Mouse (Mus musculus) midbrain, embryonic 16.5 days (tissue): ENCODE data around the gene Dnm1. TPM values are rescaled to one million over a fixed set of nuclear protein-coding genes. Genes with fewer than 3 reads are reported as not detected.
A peak's percentile ranks its signal among the peaks of the same experiment; 100 is the strongest.

ENCODE experiments used
- ATAC-seq: fragments of 200-750 bp; cut with Nextera tagmentation; 2 replicates; pipeline ENCODE4 v1.8.0; 2017; ENCODE audit warnings: moderate TSS enrichment
- H3K27ac ChIP-seq: fragments of 300-500 bp; sonication (generic); 2 replicates; pipeline ENCODE4 v1.5.1; 2014; ENCODE audit warnings: mild to moderate bottlenecking, low read length, mixed read lengths
- H3K27me3 ChIP-seq: fragments of 300-500 bp; sonication (generic); 2 replicates; pipeline ENCODE4 v1.6.1; 2014; ENCODE audit warnings: low read depth, low read length, mixed read lengths; ENCODE audit not compliant: control insufficient read depth, insufficient read depth
- H3K36me3 ChIP-seq: fragments of 300-500 bp; sonication (generic); 2 replicates; pipeline ENCODE4 v1.6.1; 2014; ENCODE audit warnings: mild to moderate bottlenecking, low read length, moderate library complexity, mixed read lengths; ENCODE audit not compliant: control insufficient read depth, insufficient read depth
- H3K4me1 ChIP-seq: fragments of 300-500 bp; sonication (generic); 2 replicates; pipeline ENCODE4 v1.6.1; 2014; ENCODE audit warnings: mild to moderate bottlenecking, low read length, mixed read lengths; ENCODE audit not compliant: control insufficient read depth, insufficient read depth
- H3K4me2 ChIP-seq: fragments of 300-500 bp; sonication (generic); 2 replicates; pipeline ENCODE4 v1.6.1; 2014; ENCODE audit warnings: mild to moderate bottlenecking, low read length, mixed read lengths
- H3K4me3 ChIP-seq: fragments of 300-500 bp; sonication (generic); 2 replicates; pipeline ENCODE4 v1.5.1; 2014; ENCODE audit warnings: low read depth, mild to moderate bottlenecking, low read length, moderate library complexity, mixed read lengths
- H3K9ac ChIP-seq: fragments of 300-500 bp; sonication (generic); 2 replicates; pipeline ENCODE4 v1.6.1; 2014; ENCODE audit warnings: low read depth, low read length, mixed read lengths
- H3K9me3 ChIP-seq: fragments of 300-500 bp; sonication (generic); replicated peaks from 2 replicates; pipeline ENCODE4 v1.6.1; 2014; ENCODE audit warnings: mild to moderate bottlenecking, low read length, mixed read lengths; ENCODE audit not compliant: control insufficient read depth, poor library complexity, severe bottlenecking
- WGBS: fragments of 180-500 bp; shearing (Covaris S2); extraction: QIAGEN DNeasy Blood & Tissue Kit; methylation state at CpG from one replicate; pipeline ENCODE4 v1.1.7; 2014; 5-methylcytosine and 5-hydroxymethylcytosine counted together
- polyA plus RNA-seq: library from polyadenylated mRNA; unstranded; fragments of >200 nt; fragmentation: Nextera tagmentation; extraction: Ambion mirVana; gene quantifications from 2 replicates; pipeline ENCODE4 v1.2.1, GENCODE M21; 2015

Dnm1 gene
- polyA plus RNA-seq, 1 experiment from 2014 or later, result 66.3 TPM

DNA sequence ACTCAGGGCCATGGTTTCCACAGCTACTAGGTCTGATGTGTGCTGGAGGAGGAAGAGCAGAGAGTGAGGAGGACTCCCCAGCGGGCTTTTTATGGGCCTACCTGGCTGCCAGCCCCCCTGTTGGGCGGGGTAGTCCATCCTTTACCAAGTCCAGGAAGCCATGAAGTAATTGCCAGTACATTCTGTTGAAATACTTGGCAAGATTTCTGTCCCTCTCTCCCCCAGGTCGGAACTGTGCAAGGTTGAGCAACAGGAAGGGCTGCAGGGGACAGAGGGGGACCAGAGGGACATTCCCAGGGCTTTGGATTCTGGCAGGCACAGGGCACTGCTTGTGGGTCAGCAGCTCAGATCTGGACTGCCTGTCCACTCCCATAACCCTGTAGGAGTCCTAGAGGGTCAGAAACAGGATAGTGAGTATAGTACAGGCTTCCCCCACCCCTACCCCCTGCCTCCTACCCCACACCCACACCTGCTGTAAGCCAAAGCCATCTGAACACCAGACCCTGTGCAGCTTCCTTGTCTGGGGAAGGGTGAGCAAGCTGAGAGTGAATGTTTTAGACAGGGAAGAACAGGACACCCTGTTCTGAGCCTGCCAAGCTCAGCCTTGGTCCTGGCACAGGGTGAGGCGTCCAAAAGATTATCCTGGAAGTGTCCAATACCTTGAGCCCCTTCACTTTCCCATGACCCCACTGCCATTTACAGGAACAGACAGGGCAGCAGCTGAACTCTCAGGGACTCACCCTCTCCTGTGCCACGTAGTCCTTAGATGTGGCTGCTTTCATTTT lies 34.8 kb upstream of the Dnm1 start, which contains the start of gene Lcn2:
Gene Lcn2 (minus strand): TSS at position 547 of the 785 bp plus-strand sequence.
- Histone ChIP-seq H3K4me3 (no peak within 1 kb of the TSS), H3K4me2 (no peak within 1 kb of the TSS), H3K36me3 (no peaks in the 10 kb centered on the region), H3K27ac (no peak within 1 kb of the TSS), H3K27me3 (no peaks in the 10 kb centered on the region), H3K9ac (no peak within 1 kb of the TSS), H3K9me3 (no peaks in the 10 kb centered on the region), H3K4me1 (no peaks in the 10 kb centered on the region)
- no peak for ATAC-seq
- WGBS, result 60% methylated on average over 5 of the region's 5 CpGs

DNA sequence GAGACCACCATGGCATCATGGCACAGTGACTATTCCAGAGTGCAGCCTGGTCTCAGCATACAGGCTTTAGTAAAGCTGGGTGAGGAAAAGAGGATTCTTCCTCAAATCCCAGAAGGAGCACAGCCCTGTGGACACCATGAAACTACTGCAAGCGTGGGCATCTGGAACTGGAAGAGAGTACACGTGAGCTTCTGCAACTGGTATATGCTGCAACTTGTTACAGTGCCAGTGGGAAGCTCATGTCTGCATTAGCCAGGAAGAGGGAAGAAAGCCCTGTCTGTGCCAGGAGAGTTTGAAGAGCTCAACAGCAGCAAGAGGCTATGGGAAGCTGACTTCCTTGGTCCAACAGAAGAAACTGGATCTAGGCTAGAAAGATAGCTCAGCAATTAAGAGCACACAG lies 29.6 kb upstream of the Dnm1 start:
- no peaks in the 10 kb centered on the region for H3K27me3 ChIP-seq
- H3K4me3 ChIP-seq, result no peak overlapping the region
- 80% methylated on average over 2 of the region's 2 CpGs for WGBS
- H3K9ac ChIP-seq, result no peak overlapping the region
- H3K27ac ChIP-seq, result no peak overlapping the region
- ATAC-seq, result no peak
- peaks cover 14% of the 10 kb centered on the region for H3K36me3 ChIP-seq
- H3K4me2 ChIP-seq, result no peak overlapping the region
- H3K9me3 ChIP-seq, result no peaks in the 10 kb centered on the region
- H3K4me1 ChIP-seq, result peaks cover 10% of the 10 kb centered on the region

DNA sequence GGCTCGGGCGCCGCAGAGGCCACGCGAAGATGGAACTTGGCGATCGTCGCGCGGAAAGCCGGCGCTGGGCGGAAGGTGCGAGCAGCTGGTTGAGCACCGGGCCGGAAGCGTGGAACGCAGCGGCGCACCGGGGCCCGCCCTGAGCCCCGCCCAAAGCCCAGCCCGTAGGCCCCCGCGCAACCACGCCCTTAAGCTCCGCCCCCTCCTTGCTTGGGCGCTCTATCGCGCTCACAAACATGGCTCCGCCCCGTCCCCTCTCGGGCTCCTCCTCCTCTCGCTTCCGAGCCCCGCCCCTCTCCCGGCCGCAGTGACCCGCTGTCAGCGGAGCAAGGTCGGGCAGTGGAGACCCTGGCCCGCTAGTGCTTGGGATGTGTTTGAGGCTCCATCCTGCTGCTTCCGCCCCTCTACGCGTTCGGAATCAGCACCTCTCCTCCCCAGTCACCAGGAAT lies 28.7 kb upstream of the Dnm1 start, which contains the start of gene 1110008P14Rik:
Gene 1110008P14Rik (minus strand): TSS at position 164 of the 449 bp plus-strand sequence.
- 0% methylated on average over 39 of the region's 47 CpGs for WGBS
- Histone ChIP-seq H3K4me2 (peak within 1 kb of the TSS; percentile 97), H3K27me3 (no peaks in the 10 kb centered on the region), H3K9me3 (no peaks in the 10 kb centered on the region), H3K4me3 (peak within 1 kb of the TSS; percentile 75), H3K27ac (peak within 1 kb of the TSS; percentile 60), H3K4me1 (peaks cover 10% of the 10 kb centered on the region), H3K36me3 (peaks cover 20% of the 10 kb centered on the region), H3K9ac (peak within 1 kb of the TSS; percentile 84)
- peak; percentile 87 for ATAC-seq

DNA sequence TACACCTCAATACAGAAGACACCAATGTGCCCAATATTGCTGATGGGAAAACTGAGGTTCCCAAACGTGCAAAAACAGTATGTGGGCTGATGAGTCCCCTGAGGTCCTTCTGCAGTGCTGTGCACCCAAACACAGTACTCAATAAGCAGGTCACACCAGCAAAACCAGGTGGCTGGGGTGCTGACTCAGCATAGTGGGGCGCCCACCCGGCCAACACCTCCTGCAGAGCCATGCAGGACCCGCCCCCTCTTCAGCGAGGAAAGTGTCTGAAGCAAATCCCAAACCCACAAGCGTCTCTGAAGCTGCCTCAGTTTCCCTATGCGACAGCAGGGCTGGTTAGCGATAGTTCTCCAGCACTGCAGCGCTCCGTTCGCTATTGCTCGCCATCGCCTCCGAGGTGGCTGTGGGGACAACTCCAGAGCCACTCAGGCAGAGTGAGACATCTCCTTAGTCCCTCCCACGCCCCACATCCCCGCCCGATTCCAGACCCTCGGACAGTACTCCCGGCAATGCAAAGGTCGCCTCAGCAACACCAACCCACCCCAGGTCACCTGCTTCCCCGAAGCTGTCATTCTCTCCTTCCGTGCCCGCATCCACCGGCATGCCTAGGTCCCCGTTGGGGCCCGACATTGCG lies 28.1 kb upstream of the Dnm1 start:
- H3K4me3 ChIP-seq, result peak overlapping the region; percentile 75
- WGBS, result under 1% methylated on average over 27 of the region's 27 CpGs
- no peaks in the 10 kb centered on the region for H3K9me3 ChIP-seq
- no peaks in the 10 kb centered on the region for H3K27me3 ChIP-seq
- ATAC-seq, result peak; percentile 70
- peaks cover 24% of the 10 kb centered on the region for H3K36me3 ChIP-seq
- peak overlapping the region; percentile 97 for H3K4me2 ChIP-seq
- H3K9ac ChIP-seq, result peak overlapping the region; percentile 84
- H3K27ac ChIP-seq, result peak overlapping the region; percentile 60
- H3K4me1 ChIP-seq, result peaks cover 10% of the 10 kb centered on the region

DNA sequence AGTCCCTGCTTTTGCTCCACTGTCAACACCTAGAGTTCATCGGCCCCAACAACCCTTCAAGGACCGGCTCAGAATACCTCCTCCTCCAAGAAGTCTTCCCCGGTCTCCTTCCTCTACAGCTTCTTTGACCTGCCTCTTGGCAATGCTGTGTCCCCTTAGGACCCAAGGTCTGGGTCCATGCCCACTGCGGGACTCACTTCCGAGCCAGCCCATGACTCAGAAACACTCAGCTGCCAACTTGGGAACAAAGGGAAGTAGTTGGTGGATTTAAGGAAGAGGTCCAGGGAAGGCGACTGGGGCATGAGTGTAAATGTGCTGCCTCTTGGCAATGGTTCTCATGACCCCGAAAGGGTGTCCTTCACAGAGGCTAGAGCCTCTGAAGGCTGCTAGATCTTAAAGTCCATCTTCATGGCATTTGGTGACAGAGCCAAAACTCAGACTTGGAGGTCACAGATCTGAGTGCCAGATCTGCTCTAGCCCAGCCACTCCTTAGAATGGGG lies 26.9 kb upstream of the Dnm1 start:
- H3K9ac ChIP-seq, result 0 out of 2 replicates have a peak overlapping the region, but pooled peaks have one; percentile 20
- no peaks in the 10 kb centered on the region for H3K27me3 ChIP-seq
- no peak overlapping the region for H3K27ac ChIP-seq
- no peak overlapping the region for H3K4me2 ChIP-seq
- 87% methylated on average over 7 of the region's 7 CpGs for WGBS
- no peak for ATAC-seq
- H3K4me3 ChIP-seq, result no peak overlapping the region
- no peaks in the 10 kb centered on the region for H3K9me3 ChIP-seq
- peaks cover 32% of the 10 kb centered on the region for H3K36me3 ChIP-seq
- H3K4me1 ChIP-seq, result peaks cover 10% of the 10 kb centered on the region

DNA sequence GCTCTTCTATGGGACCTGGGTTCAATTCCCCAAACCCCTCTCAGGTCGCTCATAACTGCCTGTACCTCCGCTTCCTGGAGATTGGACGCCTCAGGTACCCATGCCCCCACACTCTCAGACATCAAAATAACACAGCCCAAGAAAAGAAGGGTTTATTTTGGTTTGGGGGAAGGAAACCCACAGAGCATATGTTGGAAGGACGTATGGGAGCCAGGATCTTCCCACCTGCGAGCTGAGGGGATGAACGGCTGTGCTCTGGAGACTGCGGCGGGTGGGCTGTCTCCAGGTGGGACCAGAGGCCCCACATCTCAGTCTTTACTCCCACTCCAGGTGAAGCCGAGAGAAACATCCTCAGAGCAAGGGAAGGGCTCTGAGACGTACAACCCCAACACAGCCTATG lies 23.8 kb upstream of the Dnm1 start:
- Histone ChIP-seq H3K4me2 (no peak overlapping the region), H3K9me3 (no peaks in the 10 kb centered on the region), H3K4me1 (peaks cover 10% of the 10 kb centered on the region), H3K4me3 (no peak overlapping the region), H3K9ac (no peak overlapping the region), H3K27ac (no peak overlapping the region), H3K36me3 (peaks cover 44% of the 10 kb centered on the region), H3K27me3 (no peaks in the 10 kb centered on the region)
- ATAC-seq, result no peak
- 93% methylated on average over 10 of the region's 10 CpGs for WGBS

DNA sequence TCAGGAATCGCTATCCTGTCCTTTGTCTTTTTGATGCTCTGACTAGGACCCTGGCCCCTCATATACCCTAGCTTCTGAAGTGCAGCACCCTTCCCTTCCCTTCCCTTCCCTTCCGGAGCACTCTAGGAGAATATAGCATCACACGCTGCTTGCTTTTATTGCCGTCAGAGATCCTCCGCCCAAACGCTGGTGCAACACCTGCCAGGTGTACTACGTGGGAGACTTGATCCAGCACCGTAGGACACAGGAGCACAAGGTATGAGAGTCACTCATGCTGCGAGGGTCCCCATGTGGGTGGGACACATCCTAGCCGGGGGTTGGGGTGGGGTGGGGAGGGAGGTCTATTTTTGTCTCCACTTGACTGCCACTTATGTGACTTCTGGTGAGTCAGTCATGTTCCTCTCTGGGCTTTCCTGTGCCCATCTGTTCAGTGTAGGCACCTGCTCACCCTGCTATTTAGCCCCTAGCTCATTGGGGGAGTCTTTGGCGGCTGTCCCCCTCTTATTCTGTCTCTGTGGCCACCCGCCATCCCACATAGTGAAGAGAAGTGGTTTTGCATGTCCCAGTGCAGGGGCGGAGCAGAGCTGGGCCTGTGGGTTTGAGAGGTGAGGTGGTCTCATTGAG lies 22.3 kb upstream of the Dnm1 start:
- H3K9ac ChIP-seq, result no peak overlapping the region
- no peaks in the 10 kb centered on the region for H3K27me3 ChIP-seq
- H3K4me1 ChIP-seq, result 0 out of 2 replicates have a peak, but pooled peaks cover 2% of the 10 kb centered on the region
- no peak overlapping the region for H3K4me3 ChIP-seq
- H3K4me2 ChIP-seq, result no peak overlapping the region
- peaks cover 57% of the 10 kb centered on the region for H3K36me3 ChIP-seq
- H3K27ac ChIP-seq, result no peak overlapping the region
- 93% methylated on average over 13 of the region's 13 CpGs for WGBS
- ATAC-seq, result no peak
- H3K9me3 ChIP-seq, result no peaks in the 10 kb centered on the region

DNA sequence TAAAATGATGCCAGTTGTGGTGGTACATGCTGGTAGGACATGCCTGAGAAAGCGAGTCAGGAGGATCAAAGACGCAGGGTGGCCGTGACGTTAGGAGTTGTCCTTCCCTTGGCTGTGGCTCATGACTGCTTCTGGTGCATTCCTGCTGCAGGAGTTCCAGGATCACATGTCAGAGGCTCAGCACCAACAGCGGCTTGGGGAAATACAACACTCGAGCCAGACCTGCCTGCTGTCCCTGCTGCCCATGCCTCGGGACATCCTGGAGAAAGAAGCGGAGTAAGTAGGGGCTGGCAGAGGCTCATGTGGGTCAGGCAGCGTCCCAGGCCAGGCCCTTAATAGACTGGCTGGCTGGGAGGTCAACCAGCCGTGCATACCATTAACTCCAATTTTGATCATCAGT lies 21.1 kb upstream of the Dnm1 start:
- Histone ChIP-seq H3K4me2 (no peak overlapping the region), H3K9ac (no peak overlapping the region), H3K36me3 (peaks cover 64% of the 10 kb centered on the region), H3K9me3 (no peaks in the 10 kb centered on the region), H3K4me3 (no peak overlapping the region), H3K27ac (no peak overlapping the region), H3K27me3 (no peaks in the 10 kb centered on the region), H3K4me1 (no peaks in the 10 kb centered on the region)
- ATAC-seq, result no peak
- 86% methylated on average over 10 of the region's 10 CpGs for WGBS
